Mouse (Mus musculus): ENCODE results near the gene Upk1b. TPM values are rescaled to one million over a fixed set of nuclear protein-coding genes. Genes with fewer than 3 reads are reported as not detected.
A peak's percentile ranks its signal among the peaks of the same experiment; 100 is the strongest.

The Upk1b gene
- polyA plus RNA-seq, 1 experiment: 68.1 TPM

DNA sequence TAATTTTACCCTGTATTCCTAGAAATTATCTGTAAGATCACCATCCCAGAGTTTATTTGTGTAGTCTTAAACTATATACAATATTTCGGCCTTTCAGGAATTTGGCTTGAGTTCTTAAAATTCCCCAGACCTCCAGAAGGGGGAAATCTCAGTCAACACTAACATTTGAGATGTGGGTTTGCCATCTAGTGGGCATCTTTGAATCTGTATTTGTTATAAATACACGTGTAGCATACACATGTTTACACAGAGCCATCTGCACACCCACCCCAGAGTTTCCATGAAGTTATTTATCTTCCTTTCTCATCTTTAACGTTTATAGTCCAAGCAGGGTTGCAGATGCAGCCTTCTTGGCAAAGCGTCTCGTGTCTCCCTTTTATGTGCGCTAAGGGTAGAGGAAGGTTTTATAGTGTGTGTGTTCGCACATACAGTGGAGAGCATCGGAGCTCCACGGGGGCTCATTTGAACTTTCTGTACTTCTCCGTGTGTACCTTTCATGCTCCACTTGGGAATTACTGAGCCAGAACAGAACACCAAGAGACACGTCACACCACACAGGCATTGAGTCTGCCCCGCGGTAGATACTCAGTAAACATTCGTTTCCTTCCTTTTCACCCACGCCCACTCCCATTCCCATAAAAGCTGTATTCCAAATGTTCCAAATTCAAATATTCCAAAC lies 70.4 kb downstream of the Upk1b start:
- TF ChIP-seq CTCF (IDR thresholded peaks at IDR 0.05; ENCODE audit: insufficient read depth, low read length) (peak; percentile 20; the same call in 1 of the 2 replicates), POLR2A (IDR thresholded peaks at IDR 0.05; ENCODE audit: borderline replicate concordance, extremely low read depth, low read depth, low read length) (0 out of 2 replicates have a peak, but pooled peaks have one; percentile 16)
- Histone ChIP-seq H3K4me3 (replicated peaks; ENCODE audit: extremely low read depth, low read depth, low read length) (peak overlapping the region; percentile 69), H3K4me1 (ENCODE audit: control insufficient read depth, insufficient read depth, low read length) (peaks cover 15% of the 10 kb centered on the region)
- 19% methylated on average over 15 of the region's 15 CpGs for WGBS
- DNase-seq: peak; percentile 18

DNA sequence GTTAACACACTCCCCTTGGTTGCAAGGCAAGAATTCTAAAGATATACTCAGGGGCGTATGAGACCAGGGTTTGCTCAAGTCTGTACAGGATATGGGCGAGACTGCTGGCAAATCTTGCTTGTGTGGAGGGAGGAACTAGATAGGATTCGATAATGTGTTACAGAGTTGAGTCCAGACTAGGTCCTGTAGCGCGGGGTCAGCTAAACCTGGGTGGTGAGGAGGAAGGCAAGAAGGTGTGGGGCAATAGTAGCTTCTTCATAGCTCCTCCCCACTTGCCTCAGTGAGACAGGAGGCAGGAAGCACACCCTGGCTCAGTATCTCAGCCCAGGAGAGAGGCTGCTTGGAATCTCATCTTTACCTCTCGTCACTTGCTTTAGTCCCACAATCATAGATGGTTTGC lies 71.0 kb downstream of the Upk1b start:
- whole genome bisulfite sequencing: 54% methylated on average over 6 of the region's 6 CpGs
- H3K4me3 ChIP-seq (replicated peaks; ENCODE audit: extremely low read depth, low read depth, low read length): no peak overlapping the region

DNA sequence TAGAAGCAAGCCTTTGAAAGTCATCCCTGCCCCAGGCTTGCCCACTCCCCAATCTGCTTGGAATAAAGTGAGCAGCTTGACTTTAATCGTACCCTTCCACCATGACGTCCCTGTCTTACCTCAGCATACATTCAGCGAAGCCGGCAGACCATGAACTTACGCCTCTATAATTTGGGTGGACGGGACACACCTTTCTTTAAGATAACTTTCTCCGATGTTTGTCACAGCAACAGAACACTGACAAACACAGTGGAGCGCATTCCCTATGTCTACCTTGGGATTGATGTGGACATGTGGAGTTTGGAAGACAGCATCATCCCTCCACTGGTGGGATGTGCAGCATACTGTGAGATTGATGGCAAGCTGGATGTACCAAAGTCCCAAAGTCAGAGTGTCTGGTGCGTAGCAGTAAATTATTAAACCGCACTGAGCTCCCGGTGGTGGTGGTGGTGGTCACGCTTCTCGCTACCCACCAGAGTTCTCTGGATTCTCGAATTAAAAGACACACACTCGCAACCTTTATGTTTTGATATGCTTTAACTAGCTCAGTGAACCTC lies 71.5 kb downstream of the Upk1b start:
- Histone ChIP-seq H3K4me1 (ENCODE audit: control insufficient read depth, insufficient read depth, low read length) (peaks cover 15% of the 10 kb centered on the region), H3K4me3 (replicated peaks; ENCODE audit: extremely low read depth, low read depth, low read length) (no peak overlapping the region)
- peak; percentile 1 for DNase-seq
- no peak for TF ChIP-seq POLR2A (IDR thresholded peaks at IDR 0.05; ENCODE audit: borderline replicate concordance, extremely low read depth, low read depth, low read length)
- TF ChIP-seq CTCF (IDR thresholded peaks at IDR 0.05; ENCODE audit: insufficient read depth, low read length): no peak
- WGBS: 94% methylated on average over 15 of the region's 15 CpGs

More for the DNA sequence above, 71.0 kb downstream of the Upk1b start:
- peaks cover 15% of the 10 kb centered on the region for H3K4me1 ChIP-seq (ENCODE audit: control insufficient read depth, insufficient read depth, low read length)
- peak; percentile 9 for DNase-seq
- no peak for TF ChIP-seq POLR2A (IDR thresholded peaks at IDR 0.05; ENCODE audit: borderline replicate concordance, extremely low read depth, low read depth, low read length)
- TF ChIP-seq CTCF (IDR thresholded peaks at IDR 0.05; ENCODE audit: insufficient read depth, low read length): no peak

DNA sequence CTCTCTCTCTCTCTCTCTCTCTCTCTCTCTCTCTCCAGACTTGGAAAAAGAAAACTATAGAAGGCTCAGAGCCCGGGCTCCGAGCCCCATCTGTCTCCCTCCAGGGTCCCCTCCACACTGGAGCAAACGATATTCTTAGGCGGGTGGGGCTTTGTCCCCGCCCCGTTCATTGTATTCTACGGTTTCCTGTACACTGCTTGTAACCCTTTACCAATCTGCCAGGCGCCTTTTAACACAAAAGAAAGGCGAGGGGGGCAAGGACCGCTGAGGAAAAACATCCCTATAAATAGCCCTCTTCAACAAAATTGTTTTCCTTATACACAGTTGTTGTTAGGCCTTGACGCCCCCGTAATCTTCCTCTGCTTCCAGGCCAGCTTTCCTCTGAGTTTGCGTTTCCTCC lies 75.2 kb downstream of the Upk1b start:
- peak; percentile 17 for DNase-seq
- peak overlapping the region; percentile 24 for H3K4me3 ChIP-seq (replicated peaks; ENCODE audit: extremely low read depth, low read depth, low read length)
- TF ChIP-seq POLR2A (IDR thresholded peaks at IDR 0.05; ENCODE audit: borderline replicate concordance, extremely low read depth, low read depth, low read length): peak; percentile 33; the same call in 1 of the 2 replicates
- TF ChIP-seq CTCF (IDR thresholded peaks at IDR 0.05; ENCODE audit: insufficient read depth, low read length): no peak
- WGBS: 42% methylated on average over 13 of the region's 13 CpGs
- peaks cover 9% of the 10 kb centered on the region for H3K4me1 ChIP-seq (ENCODE audit: control insufficient read depth, insufficient read depth, low read length)

DNA sequence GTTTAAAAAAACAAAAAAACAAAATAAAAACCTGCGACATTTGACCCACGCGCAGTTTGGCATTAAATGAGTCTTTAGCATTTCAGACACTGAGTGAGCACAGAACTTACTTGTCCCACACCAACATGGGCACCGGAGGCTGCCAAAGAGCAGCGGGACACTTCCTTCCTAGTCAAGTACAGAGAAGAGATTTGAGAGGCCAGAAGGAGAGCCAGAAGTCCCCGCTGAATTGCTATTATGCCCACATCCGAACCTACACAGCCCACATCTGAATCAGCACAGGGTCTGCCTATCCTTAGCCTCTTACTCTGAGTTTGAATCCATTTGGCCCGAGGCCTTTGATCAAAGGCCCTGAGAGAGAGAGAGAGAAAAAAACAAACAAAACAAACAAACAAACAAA lies 75.9 kb downstream of the Upk1b start:
- no peak overlapping the region for H3K4me3 ChIP-seq (replicated peaks; ENCODE audit: extremely low read depth, low read depth, low read length)
- H3K4me1 ChIP-seq (ENCODE audit: control insufficient read depth, insufficient read depth, low read length): peaks cover 5% of the 10 kb centered on the region
- no peak for TF ChIP-seq CTCF (IDR thresholded peaks at IDR 0.05; ENCODE audit: insufficient read depth, low read length)
- TF ChIP-seq POLR2A (IDR thresholded peaks at IDR 0.05; ENCODE audit: borderline replicate concordance, extremely low read depth, low read depth, low read length): no peak
- peak; percentile 7 for DNase-seq
- 47% methylated on average over 8 of the region's 8 CpGs for WGBS

Other genes starting within 250 kb of the Upk1b start
- gene Tmem39a, start 241.6 kb downstream of the Upk1b start, polyA plus RNA-seq (2012; rRNA removed): 50.1 and 73.2 TPM in 2 replicates
- gene Arhgap31, start 87.1 kb downstream of the Upk1b start, polyA plus RNA-seq (2012; rRNA removed): 43.9 and 46.8 TPM in 2 replicates
- 18.0 and 21.4 TPM in 2 replicates for gene B4galt4, start 58.1 kb downstream of the Upk1b start, polyA plus RNA-seq (2012; rRNA removed)
- not detected in 2 replicates for gene 4930435E12Rik, start 28.4 kb upstream of the Upk1b start, polyA plus RNA-seq (2012; rRNA removed)
- 0.75 and 1.3 TPM in 2 replicates for gene Igsf11, start 92.3 kb upstream of the Upk1b start, polyA plus RNA-seq (2012; rRNA removed)

Data from lung, adult 2 months (tissue).